Mouse (Mus musculus) intestine, postnatal 0 days (tissue): Measurements from ENCODE around the gene Unc50. TPM values are rescaled to one million over a fixed set of nuclear protein-coding genes. Genes with fewer than 3 reads are reported as not detected.

ENCODE experiments used
- ATAC-seq: fragments of 200-750 bp; cut with Nextera tagmentation; 2 replicates; pipeline ENCODE4 v1.8.0; 2017; ENCODE audit warnings: mild to moderate bottlenecking, moderate TSS enrichment, moderate library complexity
- H3K27ac ChIP-seq: fragments of 300-500 bp; sonication (generic); 2 replicates; pipeline ENCODE4 v1.5.1; 2014; ENCODE audit warnings: mild to moderate bottlenecking, low read depth, low read length, moderate library complexity
- H3K27me3 ChIP-seq: fragments of 300-500 bp; sonication (generic); replicated peaks from 2 replicates; pipeline ENCODE4 v1.6.1; 2014; ENCODE audit warnings: low read length, mixed read lengths; ENCODE audit not compliant: control insufficient read depth, insufficient read depth
- H3K36me3 ChIP-seq: fragments of 300-500 bp; sonication (generic); 2 replicates; pipeline ENCODE4 v1.6.1; 2014; ENCODE audit warnings: mild to moderate bottlenecking, moderate library complexity; ENCODE audit not compliant: control insufficient read depth, insufficient read depth
- H3K4me1 ChIP-seq: fragments of 300-500 bp; sonication (generic); replicated peaks from 2 replicates; pipeline ENCODE4 v1.6.1; 2014; ENCODE audit warnings: antibody characterized with exemption, low read length, mixed read lengths; ENCODE audit not compliant: control insufficient read depth, insufficient read depth
- H3K4me2 ChIP-seq: fragments of 300-500 bp; sonication (generic); replicated peaks from 2 replicates; pipeline ENCODE4 v1.6.1; 2014; ENCODE audit warnings: low read depth, mild to moderate bottlenecking, moderate library complexity
- H3K4me3 ChIP-seq: fragments of 300-500 bp; sonication (generic); 2 replicates; pipeline ENCODE4 v1.5.1; 2014; ENCODE audit warnings: low read depth, low read length
- H3K9ac ChIP-seq: fragments of 300-500 bp; sonication (generic); 2 replicates; pipeline ENCODE4 v1.6.1; 2014; ENCODE audit warnings: mild to moderate bottlenecking, low read depth, low read length
- H3K9me3 ChIP-seq: fragments of 300-500 bp; sonication (generic); 2 replicates; pipeline ENCODE4 v1.6.1; 2016; ENCODE audit warnings: mixed run types; ENCODE audit not compliant: control insufficient read depth
- CTCF ChIP-seq: sonication (generic); IDR thresholded peaks from 2 replicates; pipeline ENCODE4 v1.5.1; 2016; ENCODE audit warnings: low read depth, mild to moderate bottlenecking, control low read depth, antibody characterized with exemption, moderate library complexity
- WGBS: fragments of 180-500 bp; shearing (Covaris S2); extraction: QIAGEN DNeasy Blood & Tissue Kit; methylation state at CpG from one replicate; pipeline ENCODE4 v1.1.7; 2014; 5-methylcytosine and 5-hydroxymethylcytosine counted together
- polyA plus RNA-seq: library from polyadenylated mRNA; unstranded; fragments of >200 nt; fragmentation: Nextera tagmentation; extraction: Ambion mirVana; gene quantifications from 2 replicates; pipeline ENCODE4 v1.2.1, GENCODE M21; 2015

Unc50 gene
- polyA plus RNA-seq, 1 experiment from 2014 or later: 132 TPM

- Histone ChIP-seq H3K36me3 (peaks cover 3% of the 10 kb centered on the region; the same call in 1 of the 2 replicates), H3K27me3 (no peaks in the 10 kb centered on the region), H3K4me3 (no peak overlapping the region), H3K4me2 (no peak overlapping the region), H3K27ac (no peak overlapping the region), H3K9ac (no peak overlapping the region), H3K4me1 (peaks cover 7% of the 10 kb centered on the region; the same call in 1 of the 2 replicates), H3K9me3 (no peaks in the 10 kb centered on the region)
- ATAC-seq: no peak
- no peak for TF ChIP-seq CTCF
- 70% methylated on average over 6 of the region's 6 CpGs for WGBS
Observed at GRCm38 (mm10) chr1:37474634-37475190, 44.8 kb downstream of the Unc50 start.

DNA sequence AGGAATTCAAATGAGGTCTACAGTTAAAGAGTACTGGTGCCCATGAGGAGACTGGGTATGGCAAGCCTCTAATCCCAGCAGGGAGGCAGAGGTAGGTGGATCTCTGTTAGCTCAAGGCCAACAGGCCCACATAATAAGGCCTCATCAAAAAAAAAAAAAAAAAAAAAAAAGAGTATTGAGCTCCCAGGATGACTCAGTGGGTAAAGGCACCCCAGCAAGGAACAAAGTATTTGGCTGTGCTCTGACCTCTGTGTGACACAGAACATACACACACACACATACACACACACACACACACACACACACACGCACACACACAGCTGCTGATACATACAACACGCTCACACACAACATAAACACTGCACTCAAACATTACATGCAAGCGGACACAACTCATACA, 45.4 kb downstream of the Unc50 start:
- Histone ChIP-seq H3K27me3 (no peaks in the 10 kb centered on the region), H3K4me2 (no peak overlapping the region), H3K9me3 (no peaks in the 10 kb centered on the region), H3K4me1 (peaks cover 7% of the 10 kb centered on the region; the same call in 1 of the 2 replicates), H3K9ac (no peak overlapping the region), H3K27ac (no peak overlapping the region; the same call in 1 of the 2 replicates), H3K4me3 (no peak overlapping the region), H3K36me3 (no peaks in the 10 kb centered on the region)
- WGBS: 87% methylated on average over 3 of the region's 3 CpGs
- no peak for TF ChIP-seq CTCF
- ATAC-seq: no peak

GRCm38 (mm10) chr1:37477250-37477649, 47.3 kb downstream of the Unc50 start:
- Histone ChIP-seq H3K36me3 (peaks cover 9% of the 10 kb centered on the region; the same call in 1 of the 2 replicates), H3K4me3 (no peak overlapping the region), H3K27ac (no peak overlapping the region), H3K9me3 (no peaks in the 10 kb centered on the region), H3K4me2 (no peak overlapping the region), H3K4me1 (peaks cover 7% of the 10 kb centered on the region; the same call in 1 of the 2 replicates), H3K9ac (no peak overlapping the region), H3K27me3 (no peaks in the 10 kb centered on the region)
- TF ChIP-seq CTCF: no peak
- no peak for ATAC-seq
- WGBS: 94% methylated on average over 5 of the region's 5 CpGs

GRCm38 (mm10) chr1:37477928-37478327, 48.0 kb downstream of the Unc50 start:
- no peak for TF ChIP-seq CTCF
- Histone ChIP-seq H3K27ac (no peak overlapping the region), H3K9ac (no peak overlapping the region), H3K4me1 (peaks cover 7% of the 10 kb centered on the region; the same call in 1 of the 2 replicates), H3K36me3 (peaks cover 13% of the 10 kb centered on the region; the same call in 1 of the 2 replicates), H3K4me3 (no peak overlapping the region), H3K27me3 (no peaks in the 10 kb centered on the region), H3K9me3 (no peaks in the 10 kb centered on the region), H3K4me2 (no peak overlapping the region)
- no peak for ATAC-seq
- WGBS: 47% methylated on average over 5 of the region's 5 CpGs

DNA sequence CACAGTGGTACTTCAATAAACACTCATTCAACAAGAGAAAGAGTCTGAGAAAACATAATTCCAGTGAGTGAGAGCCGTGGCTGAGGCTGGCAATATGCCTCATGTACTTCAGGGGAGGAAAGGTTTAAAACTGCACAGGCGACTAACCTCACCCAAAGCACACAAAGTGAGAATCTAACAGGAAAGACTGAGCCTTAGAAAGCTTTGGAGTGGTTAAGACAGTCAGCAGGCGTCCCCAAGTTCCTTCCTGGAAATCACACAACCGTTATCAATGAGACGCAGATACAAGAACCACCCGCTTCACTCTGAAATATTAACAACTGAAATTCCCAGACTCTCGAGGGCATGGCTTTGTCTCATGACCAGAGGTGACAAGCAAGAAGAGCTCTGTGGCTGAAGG, 48.5 kb downstream of the Unc50 start:
- no peak overlapping the region for H3K9ac ChIP-seq
- no peak for TF ChIP-seq CTCF
- no peaks in the 10 kb centered on the region for H3K27me3 ChIP-seq
- H3K4me2 ChIP-seq: no peak overlapping the region
- no peak for ATAC-seq
- H3K27ac ChIP-seq: no peak overlapping the region
- WGBS: 32% methylated on average over 7 of the region's 7 CpGs
- no peak overlapping the region for H3K4me3 ChIP-seq
- H3K36me3 ChIP-seq: peaks cover 14% of the 10 kb centered on the region; the same call in 1 of the 2 replicates
- H3K9me3 ChIP-seq: no peaks in the 10 kb centered on the region
- H3K4me1 ChIP-seq: peaks cover 7% of the 10 kb centered on the region; the same call in 1 of the 2 replicates

GRCm38 (mm10) chr1:37479074-37479473, 49.1 kb downstream of the Unc50 start:
- Histone ChIP-seq H3K9me3 (no peaks in the 10 kb centered on the region), H3K27ac (no peak overlapping the region), H3K27me3 (no peaks in the 10 kb centered on the region), H3K4me2 (no peak overlapping the region), H3K36me3 (peaks cover 14% of the 10 kb centered on the region; the same call in 1 of the 2 replicates), H3K4me3 (no peak overlapping the region), H3K9ac (no peak overlapping the region), H3K4me1 (peaks cover 7% of the 10 kb centered on the region; the same call in 1 of the 2 replicates)
- 71% methylated on average over 9 of the region's 9 CpGs for WGBS
- TF ChIP-seq CTCF: peak; percentile 72
- no peak for ATAC-seq
